Mouse (Mus musculus): ENCODE measurements around the gene 1700029J07Rik. TPM values are rescaled to one million over a fixed set of nuclear protein-coding genes. Genes with fewer than 3 reads are reported as not detected.

The 1700029J07Rik gene
- polyA plus RNA-seq (2015; fragmentation: Nextera tagmentation; extraction: Ambion mirVana): 4.1 and 4.2 TPM in 2 replicates

- peak within 1 kb of the TSS; percentile 92 for H3K27ac ChIP-seq (ENCODE audit: low read length)
- peaks cover 13% of the 10 kb centered on the region; the same call in 1 of the 2 replicates for H3K36me3 ChIP-seq (ENCODE audit: control insufficient read depth, insufficient read depth, low read length)
- H3K4me2 ChIP-seq (ENCODE audit: low read depth, low read length): peak within 1 kb of the TSS; percentile 69
- H3K4me1 ChIP-seq (ENCODE audit: control insufficient read depth, insufficient read depth, low read length): peaks cover 10% of the 10 kb centered on the region; the same call in 1 of the 2 replicates
- peak within 1 kb of the TSS; percentile 60 for H3K4me3 ChIP-seq (replicated peaks; ENCODE audit: low read length)
- no peaks in the 10 kb centered on the region for H3K27me3 ChIP-seq (ENCODE audit: control insufficient read depth, insufficient read depth, low read length)
- under 1% methylated on average over 57 of the region's 57 CpGs for WGBS
- peaks cover 4% of the 10 kb centered on the region; the same call in 1 of the 2 replicates for H3K9me3 ChIP-seq (replicated peaks; ENCODE audit: control insufficient read depth, low read length)
- peak within 1 kb of the TSS; percentile 84 for H3K9ac ChIP-seq (ENCODE audit: low read length)
- ATAC-seq (ENCODE audit: insufficient read depth, low FRiP score): peak; percentile 97
These were observed at the start of gene 1700029J07Rik, which contains the start of gene Ufsp2 for GRCm38 (mm10) chr8:45975126-45975836. 1700029J07Rik (minus strand) TSS chr8:45975252. Ufsp2 (plus strand) TSS chr8:45975528.

- ATAC-seq (ENCODE audit: insufficient read depth, low FRiP score): peak; percentile 53; the same call in 1 of the 2 replicates
- no peaks in the 10 kb centered on the region for H3K36me3 ChIP-seq (ENCODE audit: control insufficient read depth, insufficient read depth, low read length)
- no peak overlapping the region for H3K9ac ChIP-seq (ENCODE audit: low read length)
- H3K4me3 ChIP-seq (replicated peaks; ENCODE audit: low read length): no peak overlapping the region
- H3K4me2 ChIP-seq (ENCODE audit: low read depth, low read length): no peak overlapping the region
- no peaks in the 10 kb centered on the region for H3K27me3 ChIP-seq (ENCODE audit: control insufficient read depth, insufficient read depth, low read length)
- WGBS: 44% methylated on average over 4 of the region's 4 CpGs
- no peaks in the 10 kb centered on the region for H3K4me1 ChIP-seq (ENCODE audit: control insufficient read depth, insufficient read depth, low read length)
- no peaks in the 10 kb centered on the region for H3K9me3 ChIP-seq (replicated peaks; ENCODE audit: control insufficient read depth, low read length)
- peak overlapping the region; percentile 44; the same call in 1 of the 2 replicates for H3K27ac ChIP-seq (ENCODE audit: low read length)
These were observed 49.3 kb upstream of the 1700029J07Rik start for GRCm38 (mm10) chr8:46024392-46024791.

GRCm38 (mm10) chr8:46022758-46023157 is 47.7 kb upstream of the 1700029J07Rik start:
- WGBS: 93% methylated on average over 9 of the region's 9 CpGs

GRCm38 (mm10) chr8:46022203-46022602 is 47.2 kb upstream of the 1700029J07Rik start:
- no peak overlapping the region for H3K27ac ChIP-seq (ENCODE audit: low read length)
- no peak for ATAC-seq (ENCODE audit: insufficient read depth, low FRiP score)
- H3K4me1 ChIP-seq (ENCODE audit: control insufficient read depth, insufficient read depth, low read length): no peaks in the 10 kb centered on the region
- H3K4me2 ChIP-seq (ENCODE audit: low read depth, low read length): no peak overlapping the region
- H3K9ac ChIP-seq (ENCODE audit: low read length): no peak overlapping the region
- no peaks in the 10 kb centered on the region for H3K9me3 ChIP-seq (replicated peaks; ENCODE audit: control insufficient read depth, low read length)
- H3K27me3 ChIP-seq (ENCODE audit: control insufficient read depth, insufficient read depth, low read length): no peaks in the 10 kb centered on the region
- WGBS: 80% methylated on average over 9 of the region's 9 CpGs
- H3K4me3 ChIP-seq (replicated peaks; ENCODE audit: low read length): no peak overlapping the region
- H3K36me3 ChIP-seq (ENCODE audit: control insufficient read depth, insufficient read depth, low read length): no peaks in the 10 kb centered on the region

More at GRCm38 (mm10) chr8:46022758-46023157, 47.7 kb upstream of the 1700029J07Rik start:
- Histone ChIP-seq H3K36me3 (ENCODE audit: control insufficient read depth, insufficient read depth, low read length) (no peaks in the 10 kb centered on the region), H3K27ac (ENCODE audit: low read length) (no peak overlapping the region), H3K9ac (ENCODE audit: low read length) (no peak overlapping the region), H3K4me2 (ENCODE audit: low read depth, low read length) (no peak overlapping the region), H3K4me1 (ENCODE audit: control insufficient read depth, insufficient read depth, low read length) (no peaks in the 10 kb centered on the region), H3K9me3 (replicated peaks; ENCODE audit: control insufficient read depth, low read length) (no peaks in the 10 kb centered on the region), H3K4me3 (replicated peaks; ENCODE audit: low read length) (no peak overlapping the region), H3K27me3 (ENCODE audit: control insufficient read depth, insufficient read depth, low read length) (no peaks in the 10 kb centered on the region)
- no peak for ATAC-seq (ENCODE audit: insufficient read depth, low FRiP score)

- H3K4me3 ChIP-seq (replicated peaks; ENCODE audit: low read length): peak overlapping the region; percentile 1; the same call in 1 of the 2 replicates
- H3K9me3 ChIP-seq (replicated peaks; ENCODE audit: control insufficient read depth, low read length): no peaks in the 10 kb centered on the region
- H3K36me3 ChIP-seq (ENCODE audit: control insufficient read depth, insufficient read depth, low read length): no peaks in the 10 kb centered on the region
- H3K4me2 ChIP-seq (ENCODE audit: low read depth, low read length): peak overlapping the region; percentile 35
- H3K27ac ChIP-seq (ENCODE audit: low read length): no peak overlapping the region
- peak; percentile 37; the same call in 1 of the 2 replicates for ATAC-seq (ENCODE audit: insufficient read depth, low FRiP score)
- H3K4me1 ChIP-seq (ENCODE audit: control insufficient read depth, insufficient read depth, low read length): peaks cover 6% of the 10 kb centered on the region; the same call in 1 of the 2 replicates
- H3K9ac ChIP-seq (ENCODE audit: low read length): peak overlapping the region; percentile 36; the same call in 1 of the 2 replicates
- 12% methylated on average over 17 of the region's 17 CpGs for WGBS
- no peaks in the 10 kb centered on the region for H3K27me3 ChIP-seq (ENCODE audit: control insufficient read depth, insufficient read depth, low read length)
These were observed 36.0 kb upstream of the 1700029J07Rik start for GRCm38 (mm10) chr8:46010746-46011680.

GRCm38 (mm10) chr8:46010306-46010705 is 35.3 kb upstream of the 1700029J07Rik start:
- Histone ChIP-seq H3K4me3 (replicated peaks; ENCODE audit: low read length) (0 out of 2 replicates have a peak overlapping the region, but pooled peaks have one; percentile 1), H3K9ac (ENCODE audit: low read length) (0 out of 2 replicates have a peak overlapping the region, but pooled peaks have one; percentile 36), H3K27me3 (ENCODE audit: control insufficient read depth, insufficient read depth, low read length) (no peaks in the 10 kb centered on the region), H3K9me3 (replicated peaks; ENCODE audit: control insufficient read depth, low read length) (no peaks in the 10 kb centered on the region), H3K36me3 (ENCODE audit: control insufficient read depth, insufficient read depth, low read length) (no peaks in the 10 kb centered on the region), H3K4me1 (ENCODE audit: control insufficient read depth, insufficient read depth, low read length) (peaks cover 6% of the 10 kb centered on the region; the same call in 1 of the 2 replicates), H3K4me2 (ENCODE audit: low read depth, low read length) (peak overlapping the region; percentile 35), H3K27ac (ENCODE audit: low read length) (no peak overlapping the region)
- no peak for ATAC-seq (ENCODE audit: insufficient read depth, low FRiP score)
- WGBS: 76% methylated on average over 2 of the region's 2 CpGs

- Histone ChIP-seq H3K27ac (ENCODE audit: low read length) (0 out of 2 replicates have a peak overlapping the region, but pooled peaks have one; percentile 2), H3K4me3 (replicated peaks; ENCODE audit: low read length) (no peak overlapping the region), H3K27me3 (ENCODE audit: control insufficient read depth, insufficient read depth, low read length) (no peaks in the 10 kb centered on the region), H3K4me2 (ENCODE audit: low read depth, low read length) (no peak overlapping the region), H3K9ac (ENCODE audit: low read length) (no peak overlapping the region), H3K36me3 (ENCODE audit: control insufficient read depth, insufficient read depth, low read length) (no peaks in the 10 kb centered on the region), H3K4me1 (ENCODE audit: control insufficient read depth, insufficient read depth, low read length) (peaks cover 6% of the 10 kb centered on the region; the same call in 1 of the 2 replicates), H3K9me3 (replicated peaks; ENCODE audit: control insufficient read depth, low read length) (no peaks in the 10 kb centered on the region)
- WGBS: 41% methylated on average over 3 of the region's 3 CpGs
- ATAC-seq (ENCODE audit: insufficient read depth, low FRiP score): no peak
These were observed 32.1 kb upstream of the 1700029J07Rik start for GRCm38 (mm10) chr8:46007050-46007672.

- 0 out of 2 replicates have a peak, but pooled peaks cover 1% of the 10 kb centered on the region for H3K4me1 ChIP-seq (ENCODE audit: control insufficient read depth, insufficient read depth, low read length)
- no peak for ATAC-seq (ENCODE audit: insufficient read depth, low FRiP score)
- H3K4me2 ChIP-seq (ENCODE audit: low read depth, low read length): no peak within 1 kb of the TSS
- WGBS: 61% methylated on average over 4 of the region's 4 CpGs
- no peaks in the 10 kb centered on the region for H3K36me3 ChIP-seq (ENCODE audit: control insufficient read depth, insufficient read depth, low read length)
- no peaks in the 10 kb centered on the region for H3K9me3 ChIP-seq (replicated peaks; ENCODE audit: control insufficient read depth, low read length)
- no peaks in the 10 kb centered on the region for H3K27me3 ChIP-seq (ENCODE audit: control insufficient read depth, insufficient read depth, low read length)
- no peak within 1 kb of the TSS; the same call in 1 of the 2 replicates for H3K27ac ChIP-seq (ENCODE audit: low read length)
- H3K4me3 ChIP-seq (replicated peaks; ENCODE audit: low read length): no peak within 1 kb of the TSS
- H3K9ac ChIP-seq (ENCODE audit: low read length): no peak within 1 kb of the TSS
These were observed 30.5 kb upstream of the 1700029J07Rik start, which contains the start of gene Ankrd37 for GRCm38 (mm10) chr8:46005596-46005995. Ankrd37 (minus strand) TSS chr8:46005707.

Data from stomach, embryonic 16.5 days (tissue).